10 mouse cellular contexts compared by ENCODE assay signal in genomic region chr17:12799368-12800275, GRCm38 (mm10). TPM values are rescaled to one million over a fixed set of nuclear protein-coding genes. Genes with fewer than 3 reads are reported as not detected.
DNase-seq lines count a peak whose midpoint lies in the region; ATAC-seq and TF ChIP-seq lines count a peak whose summit lies in the region.
"Had no signal": no experiment of that assay in that cellular context is flagged by ENCODE, and none has a peak within 500 bp of the region (broad histone marks: within the 10 kb centered on the region; RNA-seq: fewer than 3 reads in every experiment).

No protein-coding gene starts in this region.

- WGBS in hindbrain, postnatal 0 days: 74% methylated on average over 12 of the region's 12 CpGs
- 89% methylated on average over 12 of the region's 12 CpGs for WGBS in hindbrain, embryonic 12.5 days
- WGBS in limb, embryonic 13.5 days: 85% methylated on average over 12 of the region's 12 CpGs

- no peaks in the 10 kb centered on the region for H3K9me3 ChIP-seq in hindbrain, postnatal 0 days (ENCODE audit: low read length)
- H3K9me3 ChIP-seq in hindbrain, embryonic 12.5 days (replicated peaks): no peaks in the 10 kb centered on the region
- H3K9me3 ChIP-seq in limb, embryonic 13.5 days: no peaks in the 10 kb centered on the region
- H3K9me3 ChIP-seq: forebrain, embryonic 10.5 days had no signal

- H3K4me2 ChIP-seq in hindbrain, postnatal 0 days (ENCODE audit: low read depth, low read length): no peak overlapping the region
- no peak overlapping the region for H3K4me2 ChIP-seq in hindbrain, embryonic 12.5 days (replicated peaks)
- no peak overlapping the region for H3K4me2 ChIP-seq in limb, embryonic 13.5 days (replicated peaks)

- H3K36me3 ChIP-seq in hindbrain, postnatal 0 days (ENCODE audit: insufficient read depth, low read length): no peaks in the 10 kb centered on the region
- H3K36me3 ChIP-seq in hindbrain, embryonic 12.5 days: no peaks in the 10 kb centered on the region
- H3K36me3 ChIP-seq in limb, embryonic 13.5 days: peaks cover 7% of the 10 kb centered on the region
- H3K36me3 ChIP-seq: forebrain, embryonic 10.5 days had no signal

- ATAC-seq in hindbrain, postnatal 0 days: peak; percentile 35; the same call in 1 of the 2 replicates
- no peak for ATAC-seq in hindbrain, embryonic 12.5 days (ENCODE audit: low FRiP score)
- 0 out of 2 replicates have a peak, but pooled peaks have one; percentile 21 for ATAC-seq in limb, embryonic 13.5 days (ENCODE audit: low FRiP score, low read depth)
- no peak for ATAC-seq in cerebellum, adult (ENCODE audit: insufficient number of reproducible peaks, low FRiP score, low TSS enrichment)
- ATAC-seq in activated CD4-positive, CD25-positive, alpha-beta regulatory T cell, adult 4 months: no peak

- no peaks in the 10 kb centered on the region for H3K4me1 ChIP-seq in hindbrain, postnatal 0 days (ENCODE audit: insufficient read depth, low read length)
- no peaks in the 10 kb centered on the region for H3K4me1 ChIP-seq in hindbrain, embryonic 12.5 days
- peaks cover 22% of the 10 kb centered on the region for H3K4me1 ChIP-seq in limb, embryonic 13.5 days

- H3K27ac ChIP-seq in hindbrain, postnatal 0 days: no peak overlapping the region
- H3K27ac ChIP-seq in hindbrain, embryonic 12.5 days: no peak overlapping the region
- H3K27ac ChIP-seq in limb, embryonic 13.5 days: no peak overlapping the region
- H3K27ac ChIP-seq: forebrain, embryonic 10.5 days had no signal

- peak; percentile 40 for TF ChIP-seq CTCF in hindbrain, postnatal 0 days (IDR thresholded peaks at IDR 0.05; ENCODE audit: low read depth)

- no peaks in the 10 kb centered on the region for H3K27me3 ChIP-seq in hindbrain, postnatal 0 days (ENCODE audit: insufficient read depth, low read length)
- H3K27me3 ChIP-seq in hindbrain, embryonic 12.5 days: no peaks in the 10 kb centered on the region
- H3K27me3 ChIP-seq in limb, embryonic 13.5 days: no peaks in the 10 kb centered on the region

- no peak overlapping the region for H3K9ac ChIP-seq in hindbrain, postnatal 0 days (replicated peaks; ENCODE audit: low read length)
- no peak overlapping the region for H3K9ac ChIP-seq in hindbrain, embryonic 12.5 days
- H3K9ac ChIP-seq in limb, embryonic 13.5 days: no peak overlapping the region

- peak; percentile 4 for DNase-seq in hindbrain, postnatal 0 days (ENCODE audit: low spot score)
- peak; percentile 35 for DNase-seq in urinary bladder, postnatal 14 days (ENCODE audit: low spot score)
- no peak for DNase-seq in urinary bladder, adult 2 months (ENCODE audit: low spot score)
- no peak for DNase-seq in frontal cortex, postnatal 14 days (ENCODE audit: low spot score in 2 of 2)
- DNase-seq: right cerebral cortex, postnatal 14 days had no signal

- H3K4me3 ChIP-seq in hindbrain, postnatal 0 days (ENCODE audit: low read length): no peak overlapping the region
- H3K4me3 ChIP-seq in hindbrain, embryonic 12.5 days: no peak overlapping the region
- no peak overlapping the region for H3K4me3 ChIP-seq in limb, embryonic 13.5 days
- H3K4me3 ChIP-seq: forebrain, embryonic 10.5 days had no signal

RNA-seq across cellular contexts. Expression of gene Igf2r, which starts 30.2 kb away (rescaled TPM):
- 30.7 and 30.9 TPM in 2 replicates for total RNA-seq in hindbrain, postnatal 0 days (2014; rRNA removed)
- 4.2 and 4.7 TPM in 2 replicates for polyA plus RNA-seq in hindbrain, postnatal 0 days (2015; fragmentation: Nextera tagmentation; extraction: Ambion mirVana)
- 27.5 and 30.4 TPM in 2 replicates for polyA plus RNA-seq in hindbrain, embryonic 12.5 days (2016; fragmentation: Nextera tagmentation; extraction: Ambion mirVana)
- 35.4 and 51.7 TPM in 2 replicates for polyA plus RNA-seq in urinary bladder, adult 2 months (2012; rRNA removed)
- 48.7 and 51.5 TPM in 2 replicates for polyA plus RNA-seq in limb, embryonic 13.5 days (2015; fragmentation: Nextera tagmentation; extraction: Ambion mirVana)
- polyA plus RNA-seq in activated CD4-positive, CD25-positive, alpha-beta regulatory T cell, adult 4 months (2017; shearing (Covaris generic)): 10 to 100 TPM; 23.9 to 33.2 TPM

Comparison
In these comparisons a context has a peak if more than half of its experiments do, and no peak if none do; other contexts are left out.
1. ATAC-seq: peak in hindbrain, postnatal 0 days (single experiment) and limb, embryonic 13.5 days (single experiment); none in hindbrain, embryonic 12.5 days (single experiment), cerebellum, adult (single experiment) and activated CD4-positive, CD25-positive, alpha-beta regulatory T cell, adult 4 months (single experiment).
2. DNase-seq: peak in hindbrain, postnatal 0 days (single experiment) and urinary bladder, postnatal 14 days (single experiment); none in urinary bladder, adult 2 months (single experiment) and frontal cortex, postnatal 14 days (0 of 2).